Mouse (Mus musculus): ENCODE data around the gene Rmnd1.
A peak's percentile ranks its signal among the peaks of the same experiment; 100 is the strongest.

The Rmnd1 gene

GRCm38 (mm10) chr10:4391076-4391475 is 41.1 kb downstream of the Rmnd1 start:
- DNase-seq (ENCODE audit: low spot score): no peak

GRCm38 (mm10) chr10:4390550-4390949 is 41.6 kb downstream of the Rmnd1 start:
- no peak for DNase-seq (ENCODE audit: low spot score)

GRCm38 (mm10) chr10:4389461-4390112 is 42.6 kb downstream of the Rmnd1 start:
- DNase-seq (ENCODE audit: low spot score): no peak

- no peak for DNase-seq (ENCODE audit: low spot score)
These were observed 43.2 kb downstream of the Rmnd1 start for GRCm38 (mm10) chr10:4389036-4389435.

- no peak for DNase-seq (ENCODE audit: low spot score)
These were observed 43.8 kb downstream of the Rmnd1 start for GRCm38 (mm10) chr10:4388384-4388745.

- peak; percentile 63 for DNase-seq (ENCODE audit: low spot score)
These were observed 44.3 kb downstream of the Rmnd1 start, which contains the start of gene Zbtb2 for GRCm38 (mm10) chr10:4387701-4388383. Gene Zbtb2, minus strand, starts transcription at chr10:4388108.

GRCm38 (mm10) chr10:4386609-4387591 is 45.3 kb downstream of the Rmnd1 start:
- DNase-seq (ENCODE audit: low spot score): peak; percentile 95

GRCm38 (mm10) chr10:4384244-4384643 is 47.9 kb downstream of the Rmnd1 start:
- no peak for DNase-seq (ENCODE audit: low spot score)

- no peak for DNase-seq (ENCODE audit: low spot score)
These were observed 51.4 kb downstream of the Rmnd1 start for GRCm38 (mm10) chr10:4380748-4381147.

- no peak for DNase-seq (ENCODE audit: low spot score)
These were observed 55.3 kb downstream of the Rmnd1 start for GRCm38 (mm10) chr10:4376931-4377330.

GRCm38 (mm10) chr10:4376461-4376860 is 55.7 kb downstream of the Rmnd1 start:
- peak; percentile 18 for DNase-seq (ENCODE audit: low spot score)

- no peak for DNase-seq (ENCODE audit: low spot score)
These were observed 56.9 kb downstream of the Rmnd1 start for GRCm38 (mm10) chr10:4375267-4375666.

- no peak for DNase-seq (ENCODE audit: low spot score)
These were observed 57.5 kb downstream of the Rmnd1 start for GRCm38 (mm10) chr10:4374734-4375133.

GRCm38 (mm10) chr10:4374239-4374638 is 57.9 kb downstream of the Rmnd1 start:
- DNase-seq (ENCODE audit: low spot score): no peak

- DNase-seq (ENCODE audit: low spot score): no peak
These were observed 58.6 kb downstream of the Rmnd1 start for GRCm38 (mm10) chr10:4373558-4373957.

- DNase-seq (ENCODE audit: low spot score): no peak
These were observed 60.2 kb downstream of the Rmnd1 start for GRCm38 (mm10) chr10:4372011-4372410.

- DNase-seq (ENCODE audit: low spot score): no peak
These were observed 62.1 kb downstream of the Rmnd1 start for GRCm38 (mm10) chr10:4370105-4370504.

GRCm38 (mm10) chr10:4364618-4365017 is 67.6 kb downstream of the Rmnd1 start:
- DNase-seq (ENCODE audit: low spot score): no peak

GRCm38 (mm10) chr10:4357435-4357834 is 74.8 kb downstream of the Rmnd1 start:
- no peak for DNase-seq (ENCODE audit: low spot score)

GRCm38 (mm10) chr10:4356640-4357039 is 75.5 kb downstream of the Rmnd1 start:
- DNase-seq (ENCODE audit: low spot score): no peak

GRCm38 (mm10) chr10:4355882-4356451 is 76.2 kb downstream of the Rmnd1 start:
- no peak for DNase-seq (ENCODE audit: low spot score)
